Mouse (Mus musculus) G1E (cell line): ENCODE data around the gene Angptl2.

Source experiments
- CTCF ChIP-seq: IDR thresholded peaks from 2 replicates; pipeline ENCODE4 v1.5.1; 2012; ENCODE audit warnings: low read depth, low read length, inconsistent platforms, mixed read lengths
- GATA1 ChIP-seq: IDR thresholded peaks from 2 replicates; pipeline ENCODE4 v1.6.1; 2012; ENCODE audit warnings: borderline replicate concordance, low read length, inconsistent platforms, mixed read lengths
- GATA2 ChIP-seq: IDR thresholded peaks from 2 replicates; pipeline ENCODE4 v1.6.1; 2012; ENCODE audit warnings: low read depth, low read length, inconsistent platforms, borderline replicate concordance

- no peak for TF ChIP-seq CTCF
- TF ChIP-seq GATA2, result no peak
- no peak for TF ChIP-seq GATA1
Observed at GRCm38 (mm10) chr2:33215700-33216509, at the start of gene Angptl2.
